17 mouse cellular contexts compared by ENCODE assay signal in the genomic region with DNA sequence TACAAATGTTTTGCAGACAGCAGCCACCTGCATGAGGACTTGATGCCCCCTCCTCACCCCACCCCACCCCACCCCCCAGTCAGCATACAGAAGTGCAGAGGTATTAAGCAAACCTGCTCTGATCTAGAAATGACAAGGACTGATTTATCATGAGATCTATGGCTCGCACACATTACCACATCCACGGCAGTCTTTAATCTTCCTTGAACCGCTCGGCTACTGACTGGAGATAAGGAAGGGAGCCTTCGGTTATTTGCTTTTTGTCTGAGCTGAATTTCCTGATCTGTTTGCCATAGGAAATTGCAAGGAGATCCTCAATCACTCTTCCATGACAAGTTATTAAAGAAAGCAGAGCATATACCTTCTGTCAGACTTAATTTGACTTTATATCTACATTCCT.
"Had no signal": no experiment of that assay in that cellular context is flagged by ENCODE, and none has a peak within 500 bp of the region (broad histone marks: within the 10 kb centered on the region; RNA-seq: fewer than 3 reads in every experiment).

No protein-coding gene starts in this region.

- H3K27ac ChIP-seq: kidney, embryonic 15.5 days; left cerebral cortex, adult 2 months; liver, embryonic 15.5 days; macrophage; midbrain, embryonic 10.5 days; midbrain, embryonic 13.5 days; neural tube, embryonic 13.5 days had no signal

- H3K9ac ChIP-seq: kidney, embryonic 15.5 days; liver, embryonic 15.5 days; midbrain, embryonic 13.5 days; neural tube, embryonic 13.5 days had no signal

- H3K4me2 ChIP-seq: kidney, embryonic 15.5 days; liver, embryonic 15.5 days; midbrain, embryonic 13.5 days; neural tube, embryonic 13.5 days had no signal

- H3K4me1 ChIP-seq: kidney, embryonic 15.5 days; midbrain, embryonic 10.5 days; midbrain, embryonic 13.5 days; neural tube, embryonic 13.5 days had no signal

- H3K36me3 ChIP-seq: kidney, embryonic 15.5 days; liver, embryonic 15.5 days; midbrain, embryonic 10.5 days; midbrain, embryonic 13.5 days; neural tube, embryonic 13.5 days had no signal

- DNase-seq: kidney, adult 11 months; kidney, adult 8-10 months; kidney, postnatal 10 days; kidney, postnatal 36 days; layer of hippocampus, postnatal 36 days; lung, adult 2 months; thymus, adult 18-20 months; thymus, postnatal 36 days had no signal

- H3K4me3 ChIP-seq: kidney, embryonic 15.5 days; left cerebral cortex, adult 2 months; liver, embryonic 15.5 days; midbrain, embryonic 10.5 days; midbrain, embryonic 13.5 days; myocyte; neural tube, embryonic 13.5 days had no signal

- H3K9me3 ChIP-seq: kidney, embryonic 15.5 days; liver, embryonic 15.5 days; midbrain, embryonic 10.5 days; midbrain, embryonic 13.5 days; neural tube, embryonic 13.5 days had no signal

- ATAC-seq: midbrain, embryonic 13.5 days; midbrain, embryonic 16.5 days had no signal

- H3K27me3 ChIP-seq: kidney, embryonic 15.5 days; liver, embryonic 15.5 days; midbrain, embryonic 13.5 days; neural tube, embryonic 13.5 days had no signal
